Mouse (Mus musculus): Measurements from ENCODE around the gene Pabpc6.

Pabpc6 gene

GRCm38 (mm10) chr17:9669283-9669905, at the start of gene Pabpc6:
Gene Pabpc6, minus strand, starts transcription at chr17:9669717.
- no peak for DNase-seq (ENCODE audit: low read depth, low spot score)

GRCm38 (mm10) chr17:9710910-9711309, 41.4 kb upstream of the Pabpc6 start:
- DNase-seq (ENCODE audit: low read depth, low spot score): no peak

GRCm38 (mm10) chr17:9708888-9709287, 39.4 kb upstream of the Pabpc6 start:
- no peak for DNase-seq (ENCODE audit: low read depth, low spot score)

GRCm38 (mm10) chr17:9707356-9707755, 37.8 kb upstream of the Pabpc6 start:
- DNase-seq (ENCODE audit: low read depth, low spot score): no peak

DNA sequence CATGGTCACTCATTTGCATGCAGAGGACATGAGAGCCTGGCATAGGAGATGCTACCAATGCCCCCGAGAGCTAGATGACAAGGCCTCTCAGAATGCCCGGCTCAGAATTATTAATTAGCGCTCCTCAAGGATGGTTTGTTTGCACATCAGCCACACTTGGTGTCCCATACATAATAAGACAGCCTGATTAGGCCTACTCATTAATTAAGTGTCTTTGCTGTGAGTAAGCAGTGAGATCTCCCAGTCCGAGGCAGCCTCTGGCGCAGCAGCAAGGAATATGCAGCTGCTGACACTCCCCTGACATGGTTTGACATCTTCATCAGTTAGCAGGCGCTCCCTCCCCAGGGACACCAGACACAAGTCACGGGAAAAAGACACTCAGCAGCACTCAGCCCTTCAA, 28.2 kb upstream of the Pabpc6 start:
- DNase-seq (ENCODE audit: low read depth, low spot score): no peak

DNA sequence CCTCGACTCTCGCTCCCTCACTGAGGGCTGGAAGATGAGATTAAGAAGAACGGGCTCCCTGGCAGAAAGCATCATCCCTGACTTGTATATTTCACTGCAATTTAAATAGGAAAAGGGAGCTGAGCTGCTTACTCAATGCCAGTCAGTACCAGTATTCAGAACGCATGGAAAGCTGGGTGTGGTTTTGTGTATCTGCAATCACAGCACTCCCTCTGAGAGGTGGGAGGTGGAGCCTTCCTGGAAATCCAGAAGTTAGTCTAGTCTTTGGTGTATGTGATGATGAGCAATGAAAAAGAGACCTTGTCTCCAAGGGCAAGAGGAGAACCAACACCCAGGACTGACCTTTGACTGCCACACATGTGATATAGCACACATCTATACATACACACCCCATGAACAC, 21.7 kb upstream of the Pabpc6 start:
- no peak for DNase-seq (ENCODE audit: low read depth, low spot score)

DNA sequence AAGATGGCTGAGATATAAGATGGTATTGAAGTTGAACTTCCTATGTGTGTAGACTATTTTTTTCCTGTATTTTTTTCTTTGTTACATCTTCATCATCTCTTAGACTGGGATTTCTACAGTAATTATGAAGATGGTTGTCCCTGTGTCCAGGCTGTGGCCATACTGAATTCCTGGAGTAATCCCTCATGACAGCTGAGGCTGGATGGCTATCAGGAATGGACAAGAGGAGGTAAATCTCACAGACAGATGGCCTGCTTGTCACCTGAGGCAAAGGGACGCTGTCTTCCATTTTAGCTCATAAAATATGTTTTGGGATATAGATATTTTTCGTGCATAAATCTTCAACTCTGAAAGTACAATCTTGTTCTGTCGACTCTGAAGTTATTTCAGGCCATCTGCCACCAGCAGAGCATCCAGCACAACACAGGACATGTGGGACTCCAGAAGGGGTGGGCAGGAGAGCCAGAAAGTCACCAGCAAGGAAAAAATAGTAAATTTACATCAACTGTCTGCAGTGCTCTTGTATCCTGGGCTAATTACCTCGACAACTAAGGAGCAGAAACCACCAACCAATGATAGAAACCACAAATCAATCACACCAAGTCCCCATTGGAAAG, 14.1 kb upstream of the Pabpc6 start:
- no peak for DNase-seq (ENCODE audit: low read depth, low spot score)

DNA sequence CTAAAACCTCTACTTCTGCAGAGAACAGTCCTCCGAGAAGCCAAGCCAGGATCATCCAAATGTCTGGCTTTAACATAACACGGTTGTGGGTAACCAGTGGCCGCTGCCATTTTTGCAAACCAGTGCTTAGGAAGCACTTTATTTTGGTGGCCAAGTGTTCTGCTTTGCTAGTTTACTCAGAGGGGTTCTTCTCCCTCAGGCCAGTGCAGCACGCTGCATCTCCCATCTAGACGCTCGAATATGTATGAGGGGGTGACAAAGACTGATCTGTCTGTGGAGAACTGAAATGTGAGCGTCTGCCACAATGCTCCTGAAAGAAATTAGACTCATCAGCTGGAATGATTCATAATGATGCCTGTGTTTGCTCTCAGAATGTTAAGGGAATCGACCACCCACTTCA, 11.2 kb upstream of the Pabpc6 start:
- DNase-seq (ENCODE audit: low read depth, low spot score): no peak

- DNase-seq (ENCODE audit: low read depth, low spot score): no peak
Measured at GRCm38 (mm10) chr17:9675175-9675789, 5.8 kb upstream of the Pabpc6 start.

- no peak for DNase-seq (ENCODE audit: low read depth, low spot score)
Measured at GRCm38 (mm10) chr17:9667955-9668354, 1.6 kb downstream of the Pabpc6 start.

DNA sequence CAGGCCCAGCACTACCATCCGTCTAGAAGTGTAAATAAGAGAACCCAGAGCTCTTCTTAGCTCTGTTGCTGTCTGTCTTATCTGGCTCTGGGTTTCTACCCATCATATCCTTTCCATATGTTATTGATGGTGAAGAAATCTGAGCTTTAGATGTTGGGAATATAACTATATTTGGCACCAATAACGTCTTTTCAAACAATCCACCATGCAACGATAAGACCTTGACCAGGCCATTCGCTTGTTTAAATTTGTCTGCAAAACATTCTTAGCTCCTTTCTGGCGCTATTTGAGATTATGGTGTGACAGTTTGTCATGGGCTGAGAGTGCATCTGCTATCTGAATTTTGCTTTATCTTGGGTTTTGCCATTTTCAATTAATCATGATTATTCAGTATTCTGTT, 10.9 kb downstream of the Pabpc6 start:
- no peak for DNase-seq (ENCODE audit: low read depth, low spot score)

- DNase-seq (ENCODE audit: low read depth, low spot score): no peak
Measured at GRCm38 (mm10) chr17:9654155-9654554, 15.4 kb downstream of the Pabpc6 start.

DNA sequence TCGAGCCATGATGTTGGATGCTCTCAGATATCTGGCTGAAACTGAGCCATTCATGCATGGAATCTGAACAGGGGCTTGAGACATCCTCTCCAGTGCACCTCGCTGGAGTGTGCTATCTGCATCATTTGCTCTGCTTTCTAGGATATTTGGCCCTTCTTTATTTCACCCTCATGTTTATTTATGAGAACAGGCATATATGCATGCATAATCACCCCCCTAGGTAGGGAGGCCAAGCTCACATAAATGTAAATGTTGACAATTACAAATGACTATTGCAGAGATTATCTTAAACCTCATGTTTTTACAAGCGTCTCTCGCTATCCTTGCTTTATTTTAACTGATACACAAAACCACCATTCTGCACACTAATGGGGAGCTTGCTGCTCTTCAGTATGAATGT, 21.9 kb downstream of the Pabpc6 start:
- DNase-seq (ENCODE audit: low read depth, low spot score): no peak

GRCm38 (mm10) chr17:9643657-9644180, 25.8 kb downstream of the Pabpc6 start:
- DNase-seq (ENCODE audit: low read depth, low spot score): no peak

DNA sequence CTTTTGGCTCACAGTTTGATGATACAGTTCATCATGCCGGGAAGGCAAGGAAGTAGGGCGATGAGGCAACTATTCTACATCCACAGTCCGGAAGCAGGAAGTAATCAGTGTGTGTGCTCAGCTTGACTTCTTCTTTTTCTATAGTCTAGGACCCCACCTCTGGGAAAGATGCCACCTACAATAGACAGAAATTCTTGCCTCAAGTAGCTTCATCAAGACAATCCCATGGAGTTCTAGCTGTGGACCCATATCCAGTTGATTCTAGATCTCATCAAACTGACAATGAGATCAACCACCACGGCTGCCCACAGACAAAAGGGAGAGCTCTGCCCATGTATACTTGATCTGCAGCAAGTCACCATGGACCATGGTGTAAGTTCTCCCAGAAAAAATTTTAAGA, 32.5 kb downstream of the Pabpc6 start:
- no peak for DNase-seq (ENCODE audit: low read depth, low spot score)

- no peak for DNase-seq (ENCODE audit: low read depth, low spot score)
Measured at GRCm38 (mm10) chr17:9632579-9633252, 36.8 kb downstream of the Pabpc6 start.

GRCm38 (mm10) chr17:9632140-9632539, 37.4 kb downstream of the Pabpc6 start:
- DNase-seq (ENCODE audit: low read depth, low spot score): no peak

- no peak for DNase-seq (ENCODE audit: low read depth, low spot score)
Measured at GRCm38 (mm10) chr17:9631081-9631480, 38.4 kb downstream of the Pabpc6 start.

- no peak for DNase-seq (ENCODE audit: low read depth, low spot score)
Measured at GRCm38 (mm10) chr17:9627011-9627410, 42.5 kb downstream of the Pabpc6 start.

All from retina, postnatal 7 days (tissue).